Mouse (Mus musculus): ENCODE data around the gene Zfp719. TPM values are rescaled to one million over a fixed set of nuclear protein-coding genes. Genes with fewer than 3 reads are reported as not detected.

Gene Zfp719
- 8.7 and 9.2 TPM in 2 replicates for polyA plus RNA-seq (2012; rRNA removed)

- Histone ChIP-seq H3K4me3 (ENCODE audit: insufficient read depth, low read length) (peak within 1 kb of the TSS; percentile 64), H3K4me1 (ENCODE audit: control insufficient read depth, insufficient read depth, low read length) (no peaks in the 10 kb centered on the region; the same call in 1 of the 2 replicates), H3K27ac (ENCODE audit: insufficient read depth, low read length) (peak within 1 kb of the TSS; percentile 93)
- TF ChIP-seq POLR2A (IDR thresholded peaks at IDR 0.05; ENCODE audit: extremely low read depth, insufficient read depth, low read length) (peak; percentile 69), CTCF (IDR thresholded peaks at IDR 0.05; ENCODE audit: extremely low read depth, insufficient read depth, low read length) (no peak)
Measured at GRCm38 (mm10) chr7:43579440-43580171, at the start of gene Zfp719. Zfp719 (plus strand) TSS chr7:43579610.

DNA sequence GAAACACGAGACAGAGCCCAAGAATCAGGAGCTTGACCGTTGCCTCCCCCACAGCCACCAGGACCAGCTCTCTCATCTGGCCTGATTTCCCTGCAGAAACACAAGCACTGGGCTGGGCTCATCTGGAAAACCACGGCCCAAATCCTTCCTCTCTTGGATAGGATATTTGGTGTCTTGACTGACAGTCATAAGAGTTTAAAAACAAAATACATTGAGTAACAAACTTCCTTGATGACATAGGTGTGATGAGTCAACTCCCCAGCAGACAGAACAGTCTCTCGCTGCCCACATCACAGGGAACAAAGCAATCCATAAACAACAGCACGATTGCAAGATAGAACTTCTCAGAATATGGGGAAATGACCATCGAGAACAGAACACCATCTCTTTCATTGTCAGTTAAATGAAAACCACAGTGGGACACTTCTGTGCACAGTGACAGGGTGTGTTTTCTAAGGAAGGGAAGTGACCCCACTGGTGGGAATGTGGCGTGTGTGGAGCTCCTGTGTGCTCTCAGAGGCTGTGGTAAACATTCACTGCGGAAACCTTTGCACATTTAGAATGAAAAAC is 49.1 kb upstream of the Zfp719 start:
- no peak overlapping the region for H3K4me3 ChIP-seq (ENCODE audit: insufficient read depth, low read length)
- no peak overlapping the region for H3K27ac ChIP-seq (ENCODE audit: insufficient read depth, low read length)
- no peak for TF ChIP-seq POLR2A (IDR thresholded peaks at IDR 0.05; ENCODE audit: extremely low read depth, insufficient read depth, low read length)
- TF ChIP-seq CTCF (IDR thresholded peaks at IDR 0.05; ENCODE audit: extremely low read depth, insufficient read depth, low read length), result no peak
- H3K4me1 ChIP-seq (ENCODE audit: control insufficient read depth, insufficient read depth, low read length), result no peaks in the 10 kb centered on the region

DNA sequence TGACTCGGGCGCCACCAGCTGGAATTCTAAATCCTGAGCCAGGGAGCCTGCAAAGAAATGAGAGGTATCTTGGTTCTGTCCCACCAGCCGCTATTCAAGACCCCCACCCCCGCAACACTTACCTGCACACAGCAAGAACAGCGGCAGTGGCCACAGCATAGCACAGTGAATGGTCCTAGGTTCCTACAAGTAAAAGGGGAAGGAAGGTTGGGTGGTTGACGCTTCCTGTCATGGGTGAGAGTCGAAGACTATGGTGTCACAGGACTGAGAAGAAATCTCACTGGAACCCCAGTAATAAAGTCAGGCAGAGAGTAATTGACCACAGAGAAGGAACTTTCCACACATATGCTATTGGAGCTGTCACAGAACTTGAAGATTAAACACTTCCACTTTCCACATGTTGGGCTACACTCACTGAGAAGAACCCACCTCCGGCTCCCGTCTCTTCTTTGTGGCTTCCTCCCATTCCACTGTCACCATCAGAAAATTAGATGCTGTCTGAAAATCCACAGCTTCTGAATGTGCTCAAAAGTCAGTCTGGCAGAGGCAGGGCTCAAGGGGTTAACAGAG is 46.4 kb upstream of the Zfp719 start:
- H3K27ac ChIP-seq (ENCODE audit: insufficient read depth, low read length), result no peak overlapping the region
- H3K4me3 ChIP-seq (ENCODE audit: insufficient read depth, low read length), result no peak overlapping the region
- no peaks in the 10 kb centered on the region for H3K4me1 ChIP-seq (ENCODE audit: control insufficient read depth, insufficient read depth, low read length)
- TF ChIP-seq POLR2A (IDR thresholded peaks at IDR 0.05; ENCODE audit: extremely low read depth, insufficient read depth, low read length), result no peak
- no peak for TF ChIP-seq CTCF (IDR thresholded peaks at IDR 0.05; ENCODE audit: extremely low read depth, insufficient read depth, low read length)

- TF ChIP-seq CTCF (IDR thresholded peaks at IDR 0.05; ENCODE audit: extremely low read depth, insufficient read depth, low read length), result no peak
- TF ChIP-seq POLR2A (IDR thresholded peaks at IDR 0.05; ENCODE audit: extremely low read depth, insufficient read depth, low read length), result no peak
- H3K4me1 ChIP-seq (ENCODE audit: control insufficient read depth, insufficient read depth, low read length), result no peaks in the 10 kb centered on the region
Measured at GRCm38 (mm10) chr7:43538524-43538923, 40.9 kb upstream of the Zfp719 start.

GRCm38 (mm10) chr7:43544225-43544977 is 35.0 kb upstream of the Zfp719 start, which contains the start of gene Cd33:
Cd33 (minus strand) TSS chr7:43544428.
- no peak within 1 kb of the TSS for H3K4me3 ChIP-seq (ENCODE audit: insufficient read depth, low read length)
- peak within 1 kb of the TSS; percentile 46 for H3K27ac ChIP-seq (ENCODE audit: insufficient read depth, low read length)
- TF ChIP-seq POLR2A (IDR thresholded peaks at IDR 0.05; ENCODE audit: extremely low read depth, insufficient read depth, low read length) (no peak), CTCF (IDR thresholded peaks at IDR 0.05; ENCODE audit: extremely low read depth, insufficient read depth, low read length) (no peak)

More at GRCm38 (mm10) chr7:43538524-43538923, 40.9 kb upstream of the Zfp719 start:
- Histone ChIP-seq H3K4me3 (ENCODE audit: insufficient read depth, low read length) (no peak overlapping the region), H3K27ac (ENCODE audit: insufficient read depth, low read length) (no peak overlapping the region)

GRCm38 (mm10) chr7:43545656-43546545 is 33.5 kb upstream of the Zfp719 start:
- Histone ChIP-seq H3K4me1 (ENCODE audit: control insufficient read depth, insufficient read depth, low read length) (no peaks in the 10 kb centered on the region), H3K27ac (ENCODE audit: insufficient read depth, low read length) (no peak overlapping the region), H3K4me3 (ENCODE audit: insufficient read depth, low read length) (no peak overlapping the region)
- no peak for TF ChIP-seq CTCF (IDR thresholded peaks at IDR 0.05; ENCODE audit: extremely low read depth, insufficient read depth, low read length)
- no peak for TF ChIP-seq POLR2A (IDR thresholded peaks at IDR 0.05; ENCODE audit: extremely low read depth, insufficient read depth, low read length)

More at GRCm38 (mm10) chr7:43544225-43544977, 35.0 kb upstream of the Zfp719 start, which contains the start of gene Cd33:
- H3K4me1 ChIP-seq (ENCODE audit: control insufficient read depth, insufficient read depth, low read length), result no peaks in the 10 kb centered on the region

GRCm38 (mm10) chr7:43547666-43548065 is 31.7 kb upstream of the Zfp719 start:
- H3K27ac ChIP-seq (ENCODE audit: insufficient read depth, low read length), result no peak overlapping the region
- no peaks in the 10 kb centered on the region for H3K4me1 ChIP-seq (ENCODE audit: control insufficient read depth, insufficient read depth, low read length)
- TF ChIP-seq CTCF (IDR thresholded peaks at IDR 0.05; ENCODE audit: extremely low read depth, insufficient read depth, low read length), result no peak
- TF ChIP-seq POLR2A (IDR thresholded peaks at IDR 0.05; ENCODE audit: extremely low read depth, insufficient read depth, low read length), result no peak
- no peak overlapping the region for H3K4me3 ChIP-seq (ENCODE audit: insufficient read depth, low read length)

DNA sequence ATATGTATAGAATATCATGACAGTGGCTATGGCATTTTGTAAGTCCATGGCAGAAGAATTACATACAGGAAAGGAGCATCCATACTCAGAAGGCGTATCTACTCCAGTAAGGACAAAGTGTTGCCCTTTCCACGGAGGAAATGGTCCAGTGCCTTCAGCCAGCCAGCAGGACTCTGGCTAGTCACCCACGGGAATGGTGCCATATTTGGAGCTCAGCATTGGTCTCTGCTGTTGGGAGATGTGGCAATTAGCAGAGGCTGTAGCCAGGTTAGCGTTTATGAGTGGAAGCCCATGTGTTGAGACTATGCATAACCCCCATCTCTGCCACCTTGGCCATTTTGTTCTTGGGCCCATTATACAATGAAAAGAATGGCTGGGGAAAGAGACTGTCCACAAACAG is 31.2 kb upstream of the Zfp719 start:
- TF ChIP-seq POLR2A (IDR thresholded peaks at IDR 0.05; ENCODE audit: extremely low read depth, insufficient read depth, low read length) (no peak), CTCF (IDR thresholded peaks at IDR 0.05; ENCODE audit: extremely low read depth, insufficient read depth, low read length) (no peak)
- Histone ChIP-seq H3K4me3 (ENCODE audit: insufficient read depth, low read length) (no peak overlapping the region), H3K4me1 (ENCODE audit: control insufficient read depth, insufficient read depth, low read length) (no peaks in the 10 kb centered on the region), H3K27ac (ENCODE audit: insufficient read depth, low read length) (no peak overlapping the region)
